Mouse (Mus musculus): ENCODE data around the gene Tenm4.

GRCm38 (mm10) chr7:96554277-96554690 lies 383.2 kb downstream of the Tenm4 start:
- TF ChIP-seq HCFC1 (IDR thresholded peaks at IDR 0.05; ENCODE audit: borderline replicate concordance, insufficient read depth, low read length) (no peak), MAFK (IDR thresholded peaks at IDR 0.05; ENCODE audit: insufficient read depth, low read depth, low read length) (no peak)
